Mouse (Mus musculus) megakaryocyte-erythroid progenitor cell, adult 5 weeks (primary cell): ENCODE measurements around the gene Fkbp7. TPM values are rescaled to one million over a fixed set of nuclear protein-coding genes. Genes with fewer than 3 reads are reported as not detected.

Experiments used
- polyA plus RNA-seq: library from polyadenylated mRNA; stranded (reverse); fragments of >175 nt; gene quantifications from 2 replicates; pipeline ENCODE4 v1.2.3, GENCODE M21; 2012

Gene Fkbp7
- polyA plus RNA-seq = 0.39 and 0.86 TPM in 2 replicates

GRCm38 (mm10) chr2:76672966-76673392 is at the start of gene Fkbp7:
TSS of gene Fkbp7 (minus strand) at chr2:76673116.

GRCm38 (mm10) chr2:76674725-76675427 is 2.0 kb upstream of the Fkbp7 start, which contains the start of gene Plekha3:
TSS of gene Plekha3 (plus strand) at chr2:76675281.

GRCm38 (mm10) chr2:76647883-76648570 is 24.9 kb downstream of the Fkbp7 start, which contains the start of the genes Prkra and Pjvk:
TSS of gene Prkra (minus strand) at chr2:76648015.
TSS of gene Pjvk (plus strand) at chr2:76648476.

Other genes with a start within 250 kb of the Fkbp7 start
- 10.6 and 11.8 TPM in 2 replicates for gene Prkra, start 25.1 kb downstream of the Fkbp7 start, polyA plus RNA-seq
- gene Pjvk, start 24.6 kb downstream of the Fkbp7 start, polyA plus RNA-seq = not detected in 2 replicates
- gene Plekha3, start 2.2 kb upstream of the Fkbp7 start, polyA plus RNA-seq = 5.0 and 5.4 TPM in 2 replicates